Mouse (Mus musculus): ENCODE measurements at regions not wholly inside any gene's neighbourhood (a gene's known extent, or its start where the extent isn't known, plus 50 kb on each side); places are given as distances from the start of the nearest gene placed in this dataset.

- no peak for DNase-seq (ENCODE audit: low spot score in 2 of 2)
Measured at GRCm38 (mm10) chr13:46123446-46123845, 150.1 kb upstream of the Stmnd1 start.

- peak in 1 of 2 experiments; percentile 18 for DNase-seq (ENCODE audit: low spot score in 2 of 2)
Measured at GRCm38 (mm10) chr13:46116576-46116975, 151.8 kb upstream of the Atxn1 start.

GRCm38 (mm10) chr13:46104971-46105370, 140.2 kb upstream of the Atxn1 start:
- DNase-seq (ENCODE audit: low spot score in 2 of 2): no peak

GRCm38 (mm10) chr13:46098621-46099020, 133.8 kb upstream of the Atxn1 start:
- no peak for DNase-seq (ENCODE audit: low spot score in 2 of 2)

GRCm38 (mm10) chr13:46098131-46098530, 133.3 kb upstream of the Atxn1 start:
- no peak for DNase-seq (ENCODE audit: low spot score in 2 of 2)

- no peak for DNase-seq (ENCODE audit: low spot score in 2 of 2)
Measured at GRCm38 (mm10) chr13:46096968-46097367, 132.2 kb upstream of the Atxn1 start.

- peak; percentile 45 to 77 for DNase-seq (ENCODE audit: low spot score in 2 of 2)
Measured at GRCm38 (mm10) chr13:46096416-46096815, 131.6 kb upstream of the Atxn1 start.

GRCm38 (mm10) chr13:46092787-46093186, 128.0 kb upstream of the Atxn1 start:
- peak in 1 of 2 experiments; percentile 17 for DNase-seq (ENCODE audit: low spot score in 2 of 2)

GRCm38 (mm10) chr13:46091109-46091508, 126.3 kb upstream of the Atxn1 start:
- DNase-seq (ENCODE audit: low spot score in 2 of 2): no peak

- no peak for DNase-seq (ENCODE audit: low spot score in 2 of 2)
Measured at GRCm38 (mm10) chr13:46088237-46088636, 123.4 kb upstream of the Atxn1 start.

- DNase-seq (ENCODE audit: low spot score in 2 of 2): no peak
Measured at GRCm38 (mm10) chr13:46087663-46088062, 122.9 kb upstream of the Atxn1 start.

GRCm38 (mm10) chr13:46076879-46077278, 112.1 kb upstream of the Atxn1 start:
- no peak for DNase-seq (ENCODE audit: low spot score in 2 of 2)

- no peak for DNase-seq (ENCODE audit: low spot score in 2 of 2)
Measured at GRCm38 (mm10) chr13:46071670-46072069, 106.9 kb upstream of the Atxn1 start.

GRCm38 (mm10) chr13:46069571-46069970, 104.8 kb upstream of the Atxn1 start:
- DNase-seq (ENCODE audit: low spot score in 2 of 2): no peak

- no peak for DNase-seq (ENCODE audit: low spot score in 2 of 2)
Measured at GRCm38 (mm10) chr13:46062758-46063157, 98.0 kb upstream of the Atxn1 start.

GRCm38 (mm10) chr13:46059870-46060269, 95.1 kb upstream of the Atxn1 start:
- no peak for DNase-seq (ENCODE audit: low spot score in 2 of 2)

- no peak for DNase-seq (ENCODE audit: low spot score in 2 of 2)
Measured at GRCm38 (mm10) chr13:46058862-46059261, 94.1 kb upstream of the Atxn1 start.

GRCm38 (mm10) chr13:46058341-46058740, 93.5 kb upstream of the Atxn1 start:
- DNase-seq (ENCODE audit: low spot score in 2 of 2): no peak

- DNase-seq (ENCODE audit: low spot score in 2 of 2): no peak
Measured at GRCm38 (mm10) chr13:46055410-46055809, 90.6 kb upstream of the Atxn1 start.

GRCm38 (mm10) chr13:46043568-46043967, 78.8 kb upstream of the Atxn1 start:
- peak; percentile 51 to 73 for DNase-seq (ENCODE audit: low spot score in 2 of 2)

GRCm38 (mm10) chr13:46043016-46043415, 78.2 kb upstream of the Atxn1 start:
- DNase-seq (ENCODE audit: low spot score in 2 of 2): peak in 1 of 2 experiments; percentile 68

GRCm38 (mm10) chr13:46042224-46042623, 77.4 kb upstream of the Atxn1 start:
- DNase-seq (ENCODE audit: low spot score in 2 of 2): no peak

GRCm38 (mm10) chr13:46041475-46041874, 76.7 kb upstream of the Atxn1 start:
- no peak for DNase-seq (ENCODE audit: low spot score in 2 of 2)

GRCm38 (mm10) chr13:46040062-46040461, 75.3 kb upstream of the Atxn1 start:
- DNase-seq (ENCODE audit: low spot score in 2 of 2): no peak
